Mouse (Mus musculus): ENCODE data around the gene 4933434E20Rik.

DNA sequence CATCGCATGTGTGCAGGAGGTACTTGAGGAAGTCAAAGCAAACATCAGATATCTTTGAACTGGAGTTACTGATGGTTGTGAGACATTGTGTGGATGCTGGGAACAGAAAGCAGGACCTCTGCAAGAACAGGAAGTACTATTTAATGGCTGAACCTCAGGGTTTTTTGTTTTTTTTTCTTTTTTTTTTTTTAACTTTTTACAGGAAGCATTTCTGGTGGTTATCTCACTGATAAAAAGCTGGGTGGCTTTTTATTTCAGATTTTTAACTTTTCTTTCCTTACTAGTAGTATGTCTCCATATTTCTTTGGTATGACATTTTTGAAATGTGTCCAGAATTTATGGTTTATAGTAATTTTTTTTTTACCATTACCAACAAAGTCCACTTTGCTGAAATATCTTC lies 15.2 kb upstream of the 4933434E20Rik start:
- no peak for TF ChIP-seq CTCF (IDR thresholded peaks at IDR 0.05; ENCODE audit: low read depth)
- no peak for TF ChIP-seq EP300 (IDR thresholded peaks at IDR 0.05; ENCODE audit: low read depth)

All from heart, postnatal 0 days (tissue).